Comparison of ENCODE assay signal across 8 mouse cellular contexts in genomic region chr13:74769871-74770270, GRCm38 (mm10). TPM values are rescaled to one million over a fixed set of nuclear protein-coding genes. Genes with fewer than 3 reads are reported as not detected.
A peak's percentile ranks its signal among the peaks of the same experiment; 100 is the strongest.
DNase-seq lines count a peak whose midpoint lies in the region; ATAC-seq and TF ChIP-seq lines count a peak whose summit lies in the region.

No protein-coding gene starts in this region.

- no peak overlapping the region; the same call in 1 of the 2 replicates for H3K27ac ChIP-seq in layer of hippocampus, adult 2 months
- peak overlapping the region; percentile 90 to 92 for H3K27ac ChIP-seq in heart, embryonic 14.5 days (replicated peaks in 1 of 2; ENCODE audit: control insufficient read depth in 1 of 2, insufficient read depth in 1 of 2, low read depth in 2 of 2, low read length in 2 of 2)
- H3K27ac ChIP-seq in liver, embryonic 11.5 days (ENCODE audit: low read depth, low read length) = peak overlapping the region; percentile 92

- no peaks in the 10 kb centered on the region for H3K27me3 ChIP-seq in heart, embryonic 14.5 days (ENCODE audit: control insufficient read depth, insufficient read depth, low read length)
- H3K27me3 ChIP-seq in liver, embryonic 11.5 days (replicated peaks; ENCODE audit: control insufficient read depth, insufficient read depth, low read length) = no peaks in the 10 kb centered on the region

- no peak for TF ChIP-seq CTCF in layer of hippocampus, adult 2 months (conservative IDR thresholded peaks at IDR 0.05)

- 4% methylated on average over 8 of the region's 8 CpGs for WGBS in heart, embryonic 14.5 days
- 10% methylated on average over 8 of the region's 8 CpGs for WGBS in liver, embryonic 11.5 days

- ATAC-seq in common myeloid progenitor, adult 5-6 weeks (replicated peaks; ENCODE audit: low read depth, poor library complexity, severe bottlenecking) = peak; percentile 10; the same call in 1 of the 2 replicates
- 0 out of 2 replicates have a peak, but pooled peaks have one; percentile 38 for ATAC-seq in heart, embryonic 14.5 days (ENCODE audit: insufficient number of reproducible peaks, insufficient read depth, low FRiP score, low read depth)
- peak; percentile 58 for ATAC-seq in liver, embryonic 11.5 days (replicated peaks; ENCODE audit: low FRiP score)

- no peaks in the 10 kb centered on the region for H3K36me3 ChIP-seq in heart, embryonic 14.5 days (ENCODE audit: control insufficient read depth, insufficient read depth, low read length)
- no peaks in the 10 kb centered on the region for H3K36me3 ChIP-seq in liver, embryonic 11.5 days (ENCODE audit: control insufficient read depth, insufficient read depth, low read length)

- peaks cover 0 to 4% of the 10 kb centered on the region in 2 experiments; a peak in 1 of 4 replicates for H3K4me1 ChIP-seq in heart, embryonic 14.5 days (ENCODE audit: control insufficient read depth in 2 of 2, insufficient read depth in 2 of 2, low read length in 2 of 2)
- no peaks in the 10 kb centered on the region for H3K4me1 ChIP-seq in liver, embryonic 11.5 days (replicated peaks; ENCODE audit: control insufficient read depth, insufficient read depth, low read length)

- no peaks in the 10 kb centered on the region for H3K9me3 ChIP-seq in heart, embryonic 14.5 days (ENCODE audit: control insufficient read depth, low read length)
- no peaks in the 10 kb centered on the region for H3K9me3 ChIP-seq in liver, embryonic 11.5 days (ENCODE audit: control insufficient read depth, low read length)

- no peak for DNase-seq in layer of hippocampus, adult 2 months (ENCODE audit: low spot score in 2 of 2)
- DNase-seq in layer of hippocampus, adult 11-12 months (ENCODE audit: low spot score) = no peak
- DNase-seq in liver, embryonic 11.5 days (ENCODE audit: low spot score) = no peak
- DNase-seq in neural tube, embryonic 10.5 days (ENCODE audit: extremely low spot score, low spot score) = peak; percentile 18
- DNase-seq in left cerebral cortex, adult 18-20 months (ENCODE audit: low spot score in 2 of 2) = no peak
- no peak for DNase-seq in adrenal gland, postnatal 4 days (ENCODE audit: low spot score in 2 of 2)

- H3K9ac ChIP-seq in heart, embryonic 14.5 days (ENCODE audit: low read length) = peak overlapping the region; percentile 73
- peak overlapping the region; percentile 72 for H3K9ac ChIP-seq in liver, embryonic 11.5 days (ENCODE audit: low read depth, low read length)

- H3K4me2 ChIP-seq in heart, embryonic 14.5 days (ENCODE audit: low read length) = peak overlapping the region; percentile 65
- peak overlapping the region; percentile 76 for H3K4me2 ChIP-seq in liver, embryonic 11.5 days

- H3K4me3 ChIP-seq in layer of hippocampus, adult 2 months = peak overlapping the region; percentile 60
- H3K4me3 ChIP-seq in heart, embryonic 14.5 days (ENCODE audit: control insufficient read depth in 1 of 2, insufficient read depth in 1 of 2, low read depth in 1 of 2, low read length in 2 of 2) = peak overlapping the region; percentile 40 to 65; a peak in 3 of 4 replicates
- H3K4me3 ChIP-seq in liver, embryonic 11.5 days (ENCODE audit: low read depth, low read length) = peak overlapping the region; percentile 63

RNA-seq across cellular contexts. Expression of gene Cast, which starts 38.7 kb away (rescaled TPM):
- total RNA-seq in layer of hippocampus, adult 2 months (2021) = 1 to 10 TPM; 6.6 to 7.1 TPM
- total RNA-seq in common myeloid progenitor, adult 5-6 weeks (2017) = 64.1 and 75.8 TPM in 2 replicates
- 60.2 and 63.4 TPM in 2 replicates for polyA plus RNA-seq in heart, embryonic 14.5 days (2014; fragmentation: Nextera tagmentation; extraction: Ambion mirVana)
- polyA plus RNA-seq in liver, embryonic 11.5 days (2014; fragmentation: Nextera tagmentation; extraction: Ambion mirVana) = 34.1 and 39.0 TPM in 2 replicates
- 10 to 100 TPM in 1 of 2 experiments, 1 to 10 TPM in 1; 8.6 to 15.6 TPM for total RNA-seq in left cerebral cortex, adult 18-20 months (2021)
- total RNA-seq in adrenal gland, postnatal 4 days (2021) = 10 to 100 TPM; 64.5 to 65.8 TPM
